Mouse (Mus musculus) limb, embryonic 15.5 days (tissue): ENCODE data around the gene Gm17469. TPM values are rescaled to one million over a fixed set of nuclear protein-coding genes. Genes with fewer than 3 reads are reported as not detected.
"Not testable (repeated sequence)": the region's sequence is repeated elsewhere in the genome, so short reads cannot be mapped to it uniquely, and the experiment has no call there.

Experiments
- ATAC-seq: fragments of 200-750 bp; cut with Nextera tagmentation; 2 replicates; pipeline ENCODE4 v1.8.0; 2017; ENCODE audit warnings: low read depth, moderate TSS enrichment; ENCODE audit not compliant: insufficient number of reproducible peaks, low FRiP score, low TSS enrichment
- H3K27ac ChIP-seq: fragments of 300-500 bp; sonication (generic); 2 replicates; pipeline ENCODE4 v1.5.1; 2015; ENCODE audit warnings: moderate library complexity, mild to moderate bottlenecking, inconsistent platforms
- H3K27me3 ChIP-seq: fragments of 300-500 bp; sonication (generic); 2 replicates; pipeline ENCODE4 v1.6.1; 2015; ENCODE audit warnings: inconsistent platforms
- H3K36me3 ChIP-seq: fragments of 300-500 bp; sonication (generic); 2 replicates; pipeline ENCODE4 v1.6.1; 2015; ENCODE audit warnings: inconsistent platforms
- H3K4me1 ChIP-seq: fragments of 300-500 bp; sonication (generic); 2 replicates; pipeline ENCODE4 v1.6.1; 2015; ENCODE audit warnings: inconsistent platforms
- H3K4me2 ChIP-seq: fragments of 300-500 bp; sonication (generic); 2 replicates; pipeline ENCODE4 v1.6.1; 2015; ENCODE audit warnings: mild to moderate bottlenecking, inconsistent platforms
- H3K4me3 ChIP-seq: fragments of 300-500 bp; sonication (generic); 2 replicates; pipeline ENCODE4 v1.5.1; 2015; ENCODE audit warnings: mild to moderate bottlenecking, inconsistent platforms
- H3K9ac ChIP-seq: fragments of 300-500 bp; sonication (generic); 2 replicates; pipeline ENCODE4 v1.6.1; 2015; ENCODE audit warnings: inconsistent platforms
- H3K9me3 ChIP-seq: fragments of 300-500 bp; sonication (generic); 2 replicates; pipeline ENCODE4 v1.6.1; 2016; ENCODE audit warnings: inconsistent platforms
- WGBS: fragments of 180-500 bp; shearing (Covaris S2); methylation state at CpG from one replicate; pipeline ENCODE4 v1.1.7; 2015; 5-methylcytosine and 5-hydroxymethylcytosine counted together
- polyA plus RNA-seq: library from polyadenylated mRNA; unstranded; fragments of >200 nt; fragmentation: Nextera tagmentation; extraction: Ambion mirVana; gene quantifications from 2 replicates; pipeline ENCODE4 v1.2.1, GENCODE M21; 2015

Gene Gm17469
- polyA plus RNA-seq = not detected in 2 replicates

DNA sequence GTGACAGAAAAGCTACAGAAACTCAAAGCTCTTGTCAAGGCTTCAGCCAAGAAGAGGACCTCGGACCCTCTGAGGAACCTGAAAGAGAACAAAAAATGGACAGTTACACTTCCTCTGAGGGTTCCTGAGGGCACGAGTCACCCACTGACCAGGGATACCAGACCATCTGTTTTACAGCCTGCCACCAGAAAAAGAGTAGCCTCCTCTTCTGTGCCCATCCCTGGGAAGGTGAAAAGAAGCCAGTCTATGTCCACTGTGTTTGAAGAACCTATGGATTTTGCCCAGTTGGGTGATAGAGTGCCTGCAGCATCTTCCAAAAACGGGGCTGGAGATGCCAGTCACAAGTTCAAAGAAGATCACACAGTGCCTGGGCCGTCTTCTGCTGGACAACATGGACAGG is at the start of gene Gm17469:
Gene Gm17469, plus strand, starts transcription at position 301 of the 400 bp plus-strand sequence.
- H3K9ac ChIP-seq, H3K27ac ChIP-seq: not testable (repeated sequence)
- WGBS = no CpG with 5 or more reads among the region's 4 CpGs

More for the DNA sequence above, at the start of gene Gm17469:
- not testable (repeated sequence) for H3K9me3 ChIP-seq, H3K4me1 ChIP-seq, H3K4me3 ChIP-seq, ATAC-seq, H3K27me3 ChIP-seq, H3K36me3 ChIP-seq, H3K4me2 ChIP-seq

Other genes with a start within 250 kb of the Gm17469 start
- gene Gm17584, start 129.3 kb upstream of the Gm17469 start, polyA plus RNA-seq = not detected in 2 replicates